Mouse (Mus musculus) megakaryocyte, adult 5-6 weeks (primary cell): ENCODE measurements around the gene Hmgxb4. TPM values are rescaled to one million over a fixed set of nuclear protein-coding genes. Genes with fewer than 3 reads are reported as not detected.

Experiments used
- ATAC-seq: 2 replicates; pipeline ENCODE4 v1.8.0; 2016; ENCODE audit warnings: mild to moderate bottlenecking, inconsistent platforms; ENCODE audit not compliant: poor library complexity, severe bottlenecking
- total RNA-seq, 2 experiments: library from RNA; stranded (forward) in 1 of 2; stranded (reverse) in 1 of 2; fragments of 153-499, 151-499 nt in 1 of 2; fragments of 221-1000, 200-1000 nt in 1 of 2; gene quantifications; 2 replicates each; pipeline versions ENCODE4 v1.2.3 to v1.2.4; 2015 to 2017

Hmgxb4 gene
- total RNA-seq, 2 experiments from 2014 or later = 28.4 to 77.8 TPM

GRCm38 (mm10) chr8:75070297-75070696, 77.1 kb downstream of the Hmgxb4 start:
- ATAC-seq = no peak

DNA sequence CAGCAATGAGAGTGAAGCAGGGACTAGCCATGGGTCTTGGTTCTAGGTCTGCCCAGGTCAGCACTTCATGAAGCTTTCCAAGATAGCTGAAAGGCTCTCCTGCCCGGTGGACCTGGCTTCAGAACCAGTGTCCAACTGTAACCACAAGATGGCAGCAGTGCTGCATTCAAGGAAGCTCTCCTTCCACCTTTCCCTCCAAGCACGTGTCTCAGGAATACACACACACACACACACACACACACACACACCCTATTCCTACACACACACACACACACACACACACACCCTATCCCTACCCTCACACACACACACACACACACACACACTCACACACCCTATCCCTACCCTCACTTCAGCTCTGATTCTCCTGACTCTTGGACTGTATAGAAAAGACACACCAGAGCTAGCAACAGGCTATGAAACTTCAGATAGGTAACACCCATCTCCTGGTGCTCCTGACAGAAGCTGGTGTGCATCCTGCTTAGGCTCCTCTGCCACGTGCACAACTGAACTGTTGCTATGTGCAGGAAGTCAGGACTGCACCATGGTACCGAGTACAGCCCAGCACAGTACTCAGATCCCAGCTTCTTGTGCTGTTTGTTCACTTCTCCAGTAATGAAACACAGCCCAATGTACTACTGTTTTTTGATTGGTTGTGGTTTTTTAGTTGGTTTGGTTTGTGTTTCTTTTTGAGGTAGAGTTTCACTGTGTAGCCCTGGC, 78.6 kb downstream of the Hmgxb4 start:
- ATAC-seq = peak; percentile 83

DNA sequence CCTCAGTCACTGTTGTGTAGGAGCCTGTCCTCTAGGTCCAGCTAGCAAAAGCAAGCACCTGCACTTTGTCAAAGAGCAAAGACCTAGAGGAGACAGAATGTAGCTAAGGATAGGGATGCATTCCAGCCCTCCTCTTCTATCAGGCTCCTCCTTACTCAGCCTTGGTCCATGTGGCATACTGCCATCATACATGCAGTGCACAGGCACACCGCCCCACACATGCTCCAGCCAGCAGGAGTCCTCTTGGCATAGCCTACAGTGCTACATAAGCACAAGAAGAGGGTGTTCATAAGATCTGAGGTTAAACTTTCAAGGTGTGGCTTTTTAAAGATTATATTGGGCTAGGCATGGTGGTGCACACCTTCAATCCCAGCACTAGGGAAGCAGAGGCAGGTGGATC, 81.7 kb downstream of the Hmgxb4 start:
- no peak for ATAC-seq

GRCm38 (mm10) chr8:75078215-75078614, 85.1 kb downstream of the Hmgxb4 start:
- no peak for ATAC-seq

DNA sequence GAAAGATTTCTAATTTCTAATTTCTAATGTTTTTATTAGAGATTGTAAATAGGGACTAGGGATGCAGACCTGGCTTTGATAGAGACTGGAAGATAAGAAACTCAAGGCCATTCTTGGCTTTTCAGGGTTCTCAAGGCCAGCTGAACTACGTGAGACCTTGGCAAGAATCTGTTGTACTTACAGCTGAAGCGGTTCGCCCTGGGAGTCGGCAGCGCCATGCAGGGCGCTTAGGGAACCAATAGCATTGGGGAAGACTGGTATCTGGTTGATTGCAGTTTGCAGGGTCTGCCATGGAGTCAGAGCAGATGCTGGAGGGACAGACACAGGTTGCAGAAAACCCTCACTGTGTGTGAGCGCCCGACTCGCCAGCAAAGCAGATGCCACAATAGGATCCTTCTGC, 85.7 kb downstream of the Hmgxb4 start:
- ATAC-seq = no peak

Other genes starting within 250 kb of the Hmgxb4 start
- not detected in 2 replicates for gene Isx, start 120.2 kb upstream of the Hmgxb4 start, total RNA-seq (2015)
- gene Isx, start 120.2 kb upstream of the Hmgxb4 start, total RNA-seq (2017) = not detected in 2 replicates
- 53.1 and 60.1 TPM in 2 replicates for gene Tom1, start 40.3 kb downstream of the Hmgxb4 start, total RNA-seq (2015)
- 46.6 and 60.7 TPM in 2 replicates for gene Tom1, start 40.3 kb downstream of the Hmgxb4 start, total RNA-seq (2017)
- 25.4 and 27.1 TPM in 2 replicates for gene Hmox1, start 100.3 kb downstream of the Hmgxb4 start, total RNA-seq (2015)
- gene Hmox1, start 100.3 kb downstream of the Hmgxb4 start, total RNA-seq (2017) = 42.3 and 49.8 TPM in 2 replicates
- 45.9 and 46.5 TPM in 2 replicates for gene Mcm5, start 116.2 kb downstream of the Hmgxb4 start, total RNA-seq (2015)
- gene Mcm5, start 116.2 kb downstream of the Hmgxb4 start, total RNA-seq (2017) = 210 and 212 TPM in 2 replicates
- gene Rasd2, start 220.6 kb downstream of the Hmgxb4 start, total RNA-seq (2015) = 0.18 TPM in 1 of 2 replicates, not detected in the other
- not detected in 2 replicates for gene Rasd2, start 220.6 kb downstream of the Hmgxb4 start, total RNA-seq (2017)